Mouse (Mus musculus): Measurements from ENCODE around the gene Sardh.

- TF ChIP-seq MAX (IDR thresholded peaks at IDR 0.05; ENCODE audit: low read depth) (no peak), E2F4 (IDR thresholded peaks at IDR 0.05; ENCODE audit: insufficient read depth) (no peak), POLR2A (IDR thresholded peaks at IDR 0.05; ENCODE audit: insufficient read length, low read depth) (no peak), MYOD1 (IDR thresholded peaks at IDR 0.05; ENCODE audit: control insufficient read depth in 1 of 3, insufficient read length in 2 of 3, low read depth in 2 of 3) (no peak), USF1 (IDR thresholded peaks at IDR 0.05; ENCODE audit: low read depth) (no peak), MYOG (IDR thresholded peaks at IDR 0.05; ENCODE audit: control insufficient read depth in 1 of 3, insufficient read depth in 1 of 3, insufficient read length in 2 of 3, low read depth in 2 of 3) (no peak), SRF (IDR thresholded peaks at IDR 0.05; ENCODE audit: control insufficient read depth, insufficient read length, low read depth) (no peak)
Observed at GRCm38 (mm10) chr2:27163851-27164250, 84.3 kb downstream of the Sardh start.
